ENCODE assay signal across 8 mouse cellular contexts in the genomic region with DNA sequence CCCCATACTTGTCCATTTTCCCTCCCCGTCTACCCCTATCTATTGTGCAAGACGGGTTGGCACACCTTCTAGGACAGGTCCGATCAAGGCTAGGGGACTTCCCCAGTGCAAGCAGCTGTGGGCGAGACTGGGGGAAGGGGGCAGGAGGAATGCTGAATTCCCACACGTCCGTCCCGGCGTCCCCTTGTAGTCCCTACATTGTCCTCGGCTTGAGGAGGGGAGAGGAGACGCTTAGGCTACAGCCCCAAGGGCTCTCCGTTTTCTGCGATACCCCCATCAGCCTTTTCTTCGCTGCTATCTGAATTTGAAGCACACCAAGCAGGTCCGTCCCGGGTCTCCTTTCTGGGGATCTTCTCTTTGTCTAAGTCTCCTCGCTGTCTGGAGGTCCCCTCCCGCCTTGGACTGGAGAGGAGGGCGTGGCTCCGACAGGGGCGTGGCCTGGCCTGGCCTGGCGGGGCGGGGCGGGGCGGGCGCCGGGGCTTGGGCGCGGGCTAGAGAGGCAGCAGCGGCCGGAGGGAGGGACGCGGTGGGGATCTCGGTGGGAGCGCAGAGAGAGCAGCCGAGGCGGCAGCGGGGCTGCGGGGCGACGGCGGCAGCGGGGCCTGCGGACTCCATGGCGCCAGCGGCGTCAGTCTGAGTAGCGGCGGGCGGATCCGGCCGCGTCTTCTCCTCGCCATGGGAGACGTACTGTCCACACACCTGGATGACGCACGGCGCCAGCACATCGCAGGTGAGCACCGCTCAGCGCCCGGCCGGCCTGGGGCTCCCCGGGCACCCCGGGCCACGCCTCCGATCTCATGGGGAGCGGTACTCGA. TPM values are rescaled to one million over a fixed set of nuclear protein-coding genes. Genes with fewer than 3 reads are reported as not detected.
A peak's percentile ranks its signal among the peaks of the same experiment; 100 is the strongest.
DNase-seq lines count a peak whose midpoint lies in the region; ATAC-seq and TF ChIP-seq lines count a peak whose summit lies in the region.

A gene (plus strand): TSS at position 440 of the 815 bp plus-strand sequence.

- under 1% methylated on average over 68 of the region's 68 CpGs for WGBS in heart, embryonic 14.5 days
- under 1% methylated on average over 56 of the region's 68 CpGs for WGBS in kidney, postnatal 0 days
- under 1% methylated on average over 58 of the region's 68 CpGs for WGBS in liver, embryonic 12.5 days (ENCODE audit: insufficient replicate concordance)
- under 1% methylated on average over 68 of the region's 68 CpGs for WGBS in stomach, embryonic 14.5 days

- no peaks in the 10 kb centered on the region for H3K9me3 ChIP-seq in CH12.LX (replicated peaks; ENCODE audit: low read length)
- H3K9me3 ChIP-seq in heart, embryonic 14.5 days (ENCODE audit: control insufficient read depth, low read length) = no peaks in the 10 kb centered on the region
- no peaks in the 10 kb centered on the region for H3K9me3 ChIP-seq in kidney, postnatal 0 days (replicated peaks; ENCODE audit: low read length)
- H3K9me3 ChIP-seq in liver, embryonic 12.5 days (replicated peaks) = no peaks in the 10 kb centered on the region
- H3K9me3 ChIP-seq in stomach, embryonic 14.5 days (ENCODE audit: control insufficient read depth, low read depth, low read length) = no peaks in the 10 kb centered on the region

- no peak for TF ChIP-seq RAD21 in CH12.LX (IDR thresholded peaks at IDR 0.05; ENCODE audit: low read depth, low read length)

- peak within 1 kb of the TSS; percentile 8 to 69 (median 45) for H3K4me3 ChIP-seq in CH12.LX (replicated peaks in 1 of 3; ENCODE audit: low read depth in 2 of 3, low read length in 2 of 3, poor library complexity in 1 of 3)
- H3K4me3 ChIP-seq in heart, embryonic 14.5 days (ENCODE audit: control insufficient read depth in 1 of 2, insufficient read depth in 1 of 2, low read depth in 1 of 2, low read length in 2 of 2) = peak within 1 kb of the TSS; percentile 81 to 85
- H3K4me3 ChIP-seq in kidney, postnatal 0 days (replicated peaks; ENCODE audit: low read depth, low read length) = peak within 1 kb of the TSS; percentile 73
- peak within 1 kb of the TSS; percentile 67 for H3K4me3 ChIP-seq in liver, embryonic 12.5 days
- H3K4me3 ChIP-seq in stomach, embryonic 14.5 days (ENCODE audit: low read depth, low read length) = peak within 1 kb of the TSS; percentile 78

- DNase-seq in CH12.LX (ENCODE audit: extremely low read depth) = peak; percentile 51
- peak; percentile 74 for DNase-seq in c-Kit-positive CD71-negative TER-119-negative erythroid progenitor cells, embryonic 14.5 days (ENCODE audit: low read depth)
- DNase-seq in fat pad, adult 2 months (ENCODE audit: extremely low read depth, low read depth, low spot score) = peak; percentile 88
- DNase-seq in kidney, postnatal 0 days (ENCODE audit: low spot score) = peak; percentile 94
- peak; percentile 70 for DNase-seq in naive thymus-derived CD4-positive, alpha-beta T cell, adult 2 months (ENCODE audit: low read depth)

- no peaks in the 10 kb centered on the region for H3K79me2 ChIP-seq in CH12.LX (replicated peaks; ENCODE audit: control insufficient read depth, extremely low read depth, insufficient read depth, poor library complexity, severe bottlenecking)

- H3K9ac ChIP-seq in CH12.LX (ENCODE audit: insufficient read depth, low read depth) = peak within 1 kb of the TSS; percentile 7; the same call in 1 of the 2 replicates
- H3K9ac ChIP-seq in heart, embryonic 14.5 days (ENCODE audit: low read length) = peak within 1 kb of the TSS; percentile 98
- H3K9ac ChIP-seq in kidney, postnatal 0 days (ENCODE audit: low read depth, low read length) = peak within 1 kb of the TSS; percentile 75
- H3K9ac ChIP-seq in liver, embryonic 12.5 days = peak within 1 kb of the TSS; percentile 78
- H3K9ac ChIP-seq in stomach, embryonic 14.5 days (replicated peaks; ENCODE audit: low read depth, low read length) = peak within 1 kb of the TSS; percentile 83

- no peak; the same call in 1 of the 2 replicates for TF ChIP-seq EP300 in CH12.LX (IDR thresholded peaks at IDR 0.05; ENCODE audit: low read length)

- no peak within 1 kb of the TSS for H3K27ac ChIP-seq in CH12.LX (ENCODE audit: insufficient read depth, low read depth)
- H3K27ac ChIP-seq in heart, embryonic 14.5 days (replicated peaks in 1 of 2; ENCODE audit: control insufficient read depth in 1 of 2, insufficient read depth in 1 of 2, low read depth in 2 of 2, low read length in 2 of 2) = peak within 1 kb of the TSS; percentile 85 to 96
- peak within 1 kb of the TSS; percentile 91 for H3K27ac ChIP-seq in kidney, postnatal 0 days
- H3K27ac ChIP-seq in liver, embryonic 12.5 days = peak within 1 kb of the TSS; percentile 3; the same call in 1 of the 2 replicates
- peak within 1 kb of the TSS; percentile 88 for H3K27ac ChIP-seq in stomach, embryonic 14.5 days (ENCODE audit: low read length)

- dilution Hi-C loops in CH12.LX (cut with MboI; ENCODE audit: extremely low pct_ligation_motif_present, extremely low pct_unique_long_range_greater_than_20kb, low sequenced_read_pairs) = no loop called here

- peak within 1 kb of the TSS; percentile 91 for H3K4me2 ChIP-seq in CH12.LX (ENCODE audit: insufficient read depth, low read depth, poor library complexity, severe bottlenecking)
- peak within 1 kb of the TSS; percentile 88 for H3K4me2 ChIP-seq in heart, embryonic 14.5 days (ENCODE audit: low read length)
- H3K4me2 ChIP-seq in kidney, postnatal 0 days (ENCODE audit: low read length) = peak within 1 kb of the TSS; percentile 91
- peak within 1 kb of the TSS; percentile 97 for H3K4me2 ChIP-seq in liver, embryonic 12.5 days
- peak within 1 kb of the TSS; percentile 89 for H3K4me2 ChIP-seq in stomach, embryonic 14.5 days (replicated peaks; ENCODE audit: low read depth, low read length)

- H3K4me1 ChIP-seq in CH12.LX (ENCODE audit: control insufficient read depth in 1 of 2, insufficient read depth in 2 of 2) = peaks cover 14 to 31% of the 10 kb centered on the region in 2 experiments
- peaks cover 37 to 51% of the 10 kb centered on the region in 2 experiments for H3K4me1 ChIP-seq in heart, embryonic 14.5 days (ENCODE audit: control insufficient read depth in 2 of 2, insufficient read depth in 2 of 2, low read length in 2 of 2)
- peaks cover 51% of the 10 kb centered on the region for H3K4me1 ChIP-seq in kidney, postnatal 0 days (replicated peaks; ENCODE audit: insufficient read depth, low read length)
- peaks cover 58% of the 10 kb centered on the region for H3K4me1 ChIP-seq in liver, embryonic 12.5 days
- H3K4me1 ChIP-seq in stomach, embryonic 14.5 days (ENCODE audit: control insufficient read depth, insufficient read depth, low read length) = peaks cover 43% of the 10 kb centered on the region

- no peak for TF ChIP-seq CTCF in CH12.LX (conservative IDR thresholded peaks at IDR 0.05 in 1 of 2, IDR thresholded peaks at IDR 0.05 in 1 of 2; ENCODE audit: low read depth in 2 of 2, low read length in 2 of 2)
- no peak for TF ChIP-seq CTCF in kidney, postnatal 0 days (IDR thresholded peaks at IDR 0.05; ENCODE audit: low read depth)

- no peak for TF ChIP-seq POLR2A in CH12.LX (IDR thresholded peaks at IDR 0.05; ENCODE audit: low read depth, low read length)

- in situ Hi-C loops in CH12.LX (cut with MboI; ENCODE audit: low pct_ligation_motif_present, low pct_unique_long_range_greater_than_20kb, low sequenced_read_pairs) = loop anchor here (5.0 kb wide), 1 partner anchor 36 kb away; no protein-coding TSS in a partner anchor

- peaks cover 3% of the 10 kb centered on the region for H3K27me3 ChIP-seq in CH12.LX (replicated peaks)
- no peaks in the 10 kb centered on the region for H3K27me3 ChIP-seq in heart, embryonic 14.5 days (ENCODE audit: control insufficient read depth, insufficient read depth, low read length)
- H3K27me3 ChIP-seq in kidney, postnatal 0 days (ENCODE audit: insufficient read depth, low read length) = no peaks in the 10 kb centered on the region
- H3K27me3 ChIP-seq in liver, embryonic 12.5 days (replicated peaks) = peaks cover 37% of the 10 kb centered on the region
- no peaks in the 10 kb centered on the region for H3K27me3 ChIP-seq in stomach, embryonic 14.5 days (ENCODE audit: control insufficient read depth, insufficient read depth, low read length)

- H3K36me3 ChIP-seq in CH12.LX (replicated peaks in 1 of 2; ENCODE audit: control insufficient read depth in 1 of 2, insufficient read depth in 1 of 2, low read length in 1 of 2) = peaks cover 0 to 23% of the 10 kb centered on the region in 2 experiments
- H3K36me3 ChIP-seq in heart, embryonic 14.5 days (ENCODE audit: control insufficient read depth, insufficient read depth, low read length) = peaks cover 7% of the 10 kb centered on the region; the same call in 1 of the 2 replicates
- no peaks in the 10 kb centered on the region for H3K36me3 ChIP-seq in kidney, postnatal 0 days (ENCODE audit: insufficient read depth, low read length)
- no peaks in the 10 kb centered on the region for H3K36me3 ChIP-seq in liver, embryonic 12.5 days
- H3K36me3 ChIP-seq in stomach, embryonic 14.5 days (ENCODE audit: control insufficient read depth, insufficient read depth, low read length) = no peaks in the 10 kb centered on the region

- ATAC-seq in heart, embryonic 14.5 days (ENCODE audit: insufficient number of reproducible peaks, insufficient read depth, low FRiP score, low read depth) = peak; percentile 88
- ATAC-seq in kidney, postnatal 0 days (replicated peaks; ENCODE audit: low FRiP score, low read depth) = peak; percentile 84
- peak; percentile 84 for ATAC-seq in liver, embryonic 12.5 days
- peak; percentile 85 for ATAC-seq in stomach, embryonic 14.5 days (ENCODE audit: insufficient number of reproducible peaks, insufficient read depth, low FRiP score, low read depth)

TF ChIP-seq in CH12.LX, 34 proteins besides CTCF, POLR2A, EP300 and RAD21:
- TF ChIP-seq MXI1 (IDR thresholded peaks at IDR 0.05; ENCODE audit: low read depth, low read length) (0 out of 2 replicates have a peak, but pooled peaks have one; percentile 26), CHD2 (IDR thresholded peaks at IDR 0.05; ENCODE audit: low read length) (peak; percentile 42; the same call in 1 of the 2 replicates), MEF2A (IDR thresholded peaks at IDR 0.05; ENCODE audit: borderline replicate concordance, low read depth, low read length) (no peak), SMC3 (IDR thresholded peaks at IDR 0.05; ENCODE audit: low read depth, low read length) (no peak)

RNA-seq across cellular contexts. Expression of the gene that starts here (rescaled TPM):
- 0.55 and 0.80 TPM in 2 replicates for total RNA-seq in CH12.LX (2012; rRNA removed)
- 0.19 and 0.26 TPM in 2 replicates for total RNA-seq in CH12.LX (2014; rRNA removed)
- polyA plus RNA-seq in CH12.LX (2012; ENCODE audit: insufficient read length, low read depth) = 0.49 and 0.50 TPM in 2 replicates
- 18.1 and 25.1 TPM in 2 replicates for polyA plus RNA-seq in heart, embryonic 14.5 days (2014; fragmentation: Nextera tagmentation; extraction: Ambion mirVana)
- 41.1 and 42.2 TPM in 2 replicates for polyA plus RNA-seq in kidney, postnatal 0 days (2015; fragmentation: Nextera tagmentation; extraction: Ambion mirVana)
- 11.9 and 12.4 TPM in 2 replicates for polyA plus RNA-seq in liver, embryonic 12.5 days (2016; fragmentation: Nextera tagmentation; extraction: Ambion mirVana)
- 31.9 and 34.7 TPM in 2 replicates for polyA plus RNA-seq in stomach, embryonic 14.5 days (2014; fragmentation: Nextera tagmentation; extraction: Ambion mirVana)

Comparison
In these comparisons a context has a peak if more than half of its experiments do, and no peak if none do; other contexts are left out.
1. Peak in DNase-seq, H3K4me3 ChIP-seq, H3K9ac ChIP-seq and H3K4me2 ChIP-seq in CH12.LX; RNA of the gene not detected or under 1 TPM.
2. H3K9ac ChIP-seq: peak in every context shown above with its lines; median percentile 98 in heart, embryonic 14.5 days; 83 in stomach, embryonic 14.5 days; 78 in liver, embryonic 12.5 days; 75 in kidney, postnatal 0 days; 7 in CH12.LX.